Mouse (Mus musculus): ENCODE data around the gene Tbx2.
A peak's percentile ranks its signal among the peaks of the same experiment; 100 is the strongest.

Tbx2 gene

GRCm38 (mm10) chr11:85825823-85826222 lies 6.5 kb upstream of the Tbx2 start:
- no peak for DNase-seq (ENCODE audit: low spot score)

- no peak for DNase-seq (ENCODE audit: low spot score)
These were observed 5.0 kb upstream of the Tbx2 start for GRCm38 (mm10) chr11:85827342-85827741.

GRCm38 (mm10) chr11:85828691-85829519 lies 3.4 kb upstream of the Tbx2 start:
- no peak for DNase-seq (ENCODE audit: low spot score)

GRCm38 (mm10) chr11:85829520-85830440 lies 2.6 kb upstream of the Tbx2 start:
- no peak for DNase-seq (ENCODE audit: low spot score)

GRCm38 (mm10) chr11:85830901-85831341 lies 1.4 kb upstream of the Tbx2 start:
- no peak for DNase-seq (ENCODE audit: low spot score)

- no peak for DNase-seq (ENCODE audit: low spot score)
These were observed 608 bp upstream of the Tbx2 start for GRCm38 (mm10) chr11:85831656-85832230.

GRCm38 (mm10) chr11:85833081-85833521 lies 750 bp downstream of the Tbx2 start:
- DNase-seq (ENCODE audit: low spot score): no peak

GRCm38 (mm10) chr11:85833761-85834385 lies 1.5 kb downstream of the Tbx2 start:
- DNase-seq (ENCODE audit: low spot score): peak; percentile 5

GRCm38 (mm10) chr11:85834386-85834931 lies 2.1 kb downstream of the Tbx2 start:
- DNase-seq (ENCODE audit: low spot score): peak; percentile 33

- peak; percentile 9 for DNase-seq (ENCODE audit: low spot score)
These were observed 2.8 kb downstream of the Tbx2 start for GRCm38 (mm10) chr11:85835001-85835752.

- peak; percentile 12 for DNase-seq (ENCODE audit: low spot score)
These were observed 3.6 kb downstream of the Tbx2 start for GRCm38 (mm10) chr11:85835753-85836522.

GRCm38 (mm10) chr11:85836523-85837290 lies 4.4 kb downstream of the Tbx2 start:
- peak; percentile 37 for DNase-seq (ENCODE audit: low spot score)

GRCm38 (mm10) chr11:85837291-85837647 lies 4.9 kb downstream of the Tbx2 start:
- DNase-seq (ENCODE audit: low spot score): no peak

- peak; percentile 36 for DNase-seq (ENCODE audit: low spot score)
These were observed 5.5 kb downstream of the Tbx2 start for GRCm38 (mm10) chr11:85837648-85838423.

GRCm38 (mm10) chr11:85838424-85839257 lies 6.3 kb downstream of the Tbx2 start:
- peak; percentile 19 for DNase-seq (ENCODE audit: low spot score)

- DNase-seq (ENCODE audit: low spot score): peak; percentile 7
These were observed 7.1 kb downstream of the Tbx2 start for GRCm38 (mm10) chr11:85839258-85840030.

Data from urinary bladder, postnatal 25 days (tissue).